Mouse (Mus musculus): ENCODE data around the gene Stk11.

The Stk11 gene

GRCm38 (mm10) chr10:80167460-80168037 lies 51.9 kb downstream of the Stk11 start:
- in situ Hi-C loops (cut with MboI, MseI): no loop called here

- in situ Hi-C loops (cut with MboI, MseI): no loop called here
Measured at GRCm38 (mm10) chr10:80168038-80168661, 52.5 kb downstream of the Stk11 start.

- in situ Hi-C loops (cut with MboI, MseI): no loop called here
Measured at GRCm38 (mm10) chr10:80169070-80169469, 53.5 kb downstream of the Stk11 start.

- in situ Hi-C loops (cut with MboI, MseI): no loop called here
Measured at GRCm38 (mm10) chr10:80169651-80170050, 54.0 kb downstream of the Stk11 start.

- in situ Hi-C loops (cut with MboI, MseI): no loop called here
Measured at GRCm38 (mm10) chr10:80170052-80170451, 54.4 kb downstream of the Stk11 start.

GRCm38 (mm10) chr10:80170601-80171021 lies 55.0 kb downstream of the Stk11 start:
- in situ Hi-C loops (cut with MboI, MseI): no loop called here

GRCm38 (mm10) chr10:80171252-80171651 lies 55.6 kb downstream of the Stk11 start:
- in situ Hi-C loops (cut with MboI, MseI): no loop called here

- in situ Hi-C loops (cut with MboI, MseI): no loop called here
Measured at GRCm38 (mm10) chr10:80171760-80172526, 56.3 kb downstream of the Stk11 start.

GRCm38 (mm10) chr10:80172527-80173292 lies 57.1 kb downstream of the Stk11 start, which contains the start of gene 1600002K03Rik:
1600002K03Rik (plus strand) TSS chr10:80172944.
- in situ Hi-C loops (cut with MboI, MseI): no loop called here

GRCm38 (mm10) chr10:80173358-80173757 lies 57.8 kb downstream of the Stk11 start:
- in situ Hi-C loops (cut with MboI, MseI): no loop called here

GRCm38 (mm10) chr10:80173955-80174640 lies 58.5 kb downstream of the Stk11 start:
- in situ Hi-C loops (cut with MboI, MseI): no loop called here

- in situ Hi-C loops (cut with MboI, MseI): loop anchor here (5.0 kb wide), 1 partner anchor 73 kb away; the partner anchor contains the start of gene Ndufs7 (in 2 of the 2)
Measured at GRCm38 (mm10) chr10:80174705-80175104, 59.1 kb downstream of the Stk11 start.

GRCm38 (mm10) chr10:80175536-80176269 lies 60.1 kb downstream of the Stk11 start:
- in situ Hi-C loops (cut with MboI, MseI): loop anchor here (5.0 kb wide), 1 partner anchor 72 kb away; the partner anchor contains the start of gene Ndufs7 (in 2 of the 2)

GRCm38 (mm10) chr10:80176270-80176834 lies 60.7 kb downstream of the Stk11 start:
- in situ Hi-C loops (cut with MboI, MseI): loop anchor here (5.0 kb wide), 1 partner anchor 71 kb away; the partner anchor contains the start of gene Ndufs7 (in 2 of the 2)

GRCm38 (mm10) chr10:80177441-80178279 lies 62.1 kb downstream of the Stk11 start:
- in situ Hi-C loops (cut with MboI, MseI): loop anchor here (5.0 kb wide), 1 partner anchor 70 kb away; the partner anchor contains the start of gene Ndufs7 (in 2 of the 2)

GRCm38 (mm10) chr10:80179068-80180051 lies 63.8 kb downstream of the Stk11 start, which contains the start of gene Efna2:
Efna2 (plus strand) TSS chr10:80179482.
- in situ Hi-C loops (cut with MboI, MseI): loop anchor here (5.0 kb wide), 1 partner anchor 68 kb away; the partner anchor contains the start of gene Ndufs7 (in 2 of the 2)

Data from T-helper 17 cell (primary cell).